Mouse (Mus musculus) stomach, embryonic 15.5 days (tissue): ENCODE measurements around the gene Mlh1. TPM values are rescaled to one million over a fixed set of nuclear protein-coding genes. Genes with fewer than 3 reads are reported as not detected.

Source experiments
- ATAC-seq: fragments of 200-750 bp; cut with Nextera tagmentation; 2 replicates; pipeline ENCODE4 v1.8.0; 2017; ENCODE audit warnings: low read depth, moderate number of reproducible peaks, moderate TSS enrichment; ENCODE audit not compliant: insufficient read depth, low FRiP score
- H3K27ac ChIP-seq: fragments of 300-500 bp; sonication (generic); 2 replicates; pipeline ENCODE4 v1.5.1; 2015; ENCODE audit warnings: mild to moderate bottlenecking, inconsistent platforms
- H3K27me3 ChIP-seq: fragments of 300-500 bp; sonication (generic); replicated peaks from 2 replicates; pipeline ENCODE4 v1.6.1; 2015; ENCODE audit warnings: inconsistent platforms
- H3K36me3 ChIP-seq: fragments of 300-500 bp; sonication (generic); 2 replicates; pipeline ENCODE4 v1.6.1; 2015; ENCODE audit warnings: inconsistent platforms
- H3K4me1 ChIP-seq: fragments of 300-500 bp; sonication (generic); 2 replicates; pipeline ENCODE4 v1.6.1; 2015; ENCODE audit warnings: inconsistent platforms
- H3K4me2 ChIP-seq: fragments of 300-500 bp; sonication (generic); 2 replicates; pipeline ENCODE4 v1.6.1; 2015; ENCODE audit warnings: mild to moderate bottlenecking, inconsistent platforms
- H3K4me3 ChIP-seq: fragments of 300-500 bp; sonication (generic); replicated peaks from 2 replicates; pipeline ENCODE4 v1.5.1; 2015; ENCODE audit warnings: inconsistent platforms
- H3K9ac ChIP-seq: fragments of 300-500 bp; sonication (generic); 2 replicates; pipeline ENCODE4 v1.6.1; 2015; ENCODE audit warnings: inconsistent platforms
- H3K9me3 ChIP-seq: fragments of 300-500 bp; sonication (generic); 2 replicates; pipeline ENCODE4 v1.6.1; 2016; ENCODE audit warnings: inconsistent platforms
- WGBS: fragments of 180-500 bp; shearing (Covaris S2); methylation state at CpG from one replicate; pipeline ENCODE4 v1.1.7; 2015; 5-methylcytosine and 5-hydroxymethylcytosine counted together
- polyA plus RNA-seq: library from polyadenylated mRNA; unstranded; fragments of >200 nt; fragmentation: Nextera tagmentation; extraction: Ambion mirVana; gene quantifications from 2 replicates; pipeline ENCODE4 v1.2.1, GENCODE M21; 2015

Gene Mlh1
- polyA plus RNA-seq: 36.8 and 41.7 TPM in 2 replicates

DNA sequence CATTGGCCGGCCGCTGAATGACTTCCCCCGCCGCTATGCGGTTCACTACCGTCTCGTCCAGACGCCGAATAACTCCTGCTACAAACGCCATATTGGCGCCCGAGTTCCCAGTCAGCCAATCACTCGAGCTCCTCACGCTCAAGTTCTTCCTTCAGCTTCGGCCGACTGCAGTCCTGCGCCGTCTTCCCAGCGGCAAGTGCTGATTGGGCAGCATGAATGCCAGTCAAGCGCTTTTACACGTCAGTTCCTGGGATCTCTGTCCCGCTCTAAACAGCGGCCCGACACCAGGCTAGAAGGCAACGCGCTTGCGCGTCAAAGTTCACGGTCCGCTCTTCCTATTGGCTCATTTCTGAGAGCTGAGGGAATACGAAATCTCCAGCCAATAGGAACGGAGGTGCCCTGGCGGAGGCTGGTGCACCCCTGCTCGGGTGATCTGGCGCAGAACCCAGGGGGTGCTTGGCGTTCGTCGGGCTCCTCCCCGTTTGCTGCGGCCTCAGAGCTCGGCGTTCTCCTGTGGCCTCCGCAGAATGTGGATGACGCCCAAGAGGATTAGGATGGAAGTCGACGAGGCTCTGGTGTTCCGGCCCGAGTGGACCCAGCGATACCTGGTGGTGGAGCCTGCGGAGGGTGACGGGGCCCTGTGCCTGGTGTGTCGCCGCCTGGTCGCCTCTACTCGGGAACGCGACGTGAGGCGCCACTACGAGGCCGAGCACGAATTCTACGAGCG lies at the start of gene Mlh1, which contains the start of gene Epm2aip1:
Gene Mlh1, minus strand, starts transcription at position 358 of the 727 bp plus-strand sequence.
Gene Epm2aip1, plus strand, starts transcription at position 496 of the 727 bp plus-strand sequence.
- Histone ChIP-seq H3K4me2 (peak within 1 kb of the TSS; percentile 64), H3K9ac (peak within 1 kb of the TSS; percentile 87), H3K36me3 (no peaks in the 10 kb centered on the region), H3K4me3 (peak within 1 kb of the TSS; percentile 76), H3K4me1 (peaks cover 25% of the 10 kb centered on the region), H3K27ac (peak within 1 kb of the TSS; percentile 96), H3K9me3 (no peaks in the 10 kb centered on the region), H3K27me3 (no peaks in the 10 kb centered on the region)
- WGBS: under 1% methylated on average over 64 of the region's 64 CpGs
- peak; percentile 99 for ATAC-seq

DNA sequence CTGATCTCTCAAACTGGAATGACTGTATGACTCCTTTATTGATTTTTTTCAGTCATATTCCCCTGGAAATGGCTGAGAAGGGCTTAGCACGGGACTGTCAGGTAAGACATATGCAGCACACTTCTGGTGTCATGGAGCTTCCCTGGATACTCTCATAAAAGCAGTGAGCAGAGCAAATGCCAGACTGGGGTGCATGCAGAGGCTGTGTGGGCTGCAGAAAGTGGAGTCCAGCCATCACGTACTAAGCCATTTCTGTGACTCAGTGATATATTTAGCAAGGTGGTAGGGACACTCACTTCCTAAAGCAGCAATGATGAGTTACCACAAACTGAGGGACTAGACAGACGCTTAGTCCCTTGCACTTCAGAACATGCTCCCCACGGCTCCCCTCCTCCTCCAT lies 49.3 kb upstream of the Mlh1 start:
- Histone ChIP-seq H3K36me3 (no peaks in the 10 kb centered on the region), H3K4me1 (no peaks in the 10 kb centered on the region), H3K9ac (no peak overlapping the region), H3K27ac (no peak overlapping the region), H3K4me2 (no peak overlapping the region), H3K4me3 (no peak overlapping the region), H3K9me3 (no peaks in the 10 kb centered on the region), H3K27me3 (no peaks in the 10 kb centered on the region)
- WGBS: 74% methylated on average over 4 of the region's 4 CpGs
- no peak for ATAC-seq

DNA sequence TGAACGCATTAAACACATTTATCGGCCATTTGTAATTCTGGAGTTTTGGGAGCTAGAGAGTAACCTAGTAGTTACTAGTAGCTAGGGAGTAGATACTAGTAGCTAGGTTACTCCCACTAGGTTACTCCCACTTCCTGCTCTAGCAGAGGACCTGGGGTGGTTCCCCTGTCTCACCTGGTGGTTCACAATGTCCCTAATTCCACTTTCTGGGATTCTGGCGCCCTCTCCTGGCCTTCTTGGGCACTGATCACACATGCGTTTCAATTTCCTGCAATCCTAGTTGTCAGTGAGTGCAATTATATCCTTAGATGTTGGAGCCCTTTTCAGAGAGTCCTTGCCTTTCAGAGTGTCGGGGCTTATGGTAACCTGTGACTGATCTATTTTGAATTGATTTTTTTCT lies 42.6 kb upstream of the Mlh1 start:
- no peaks in the 10 kb centered on the region for H3K36me3 ChIP-seq
- no peak for ATAC-seq

DNA sequence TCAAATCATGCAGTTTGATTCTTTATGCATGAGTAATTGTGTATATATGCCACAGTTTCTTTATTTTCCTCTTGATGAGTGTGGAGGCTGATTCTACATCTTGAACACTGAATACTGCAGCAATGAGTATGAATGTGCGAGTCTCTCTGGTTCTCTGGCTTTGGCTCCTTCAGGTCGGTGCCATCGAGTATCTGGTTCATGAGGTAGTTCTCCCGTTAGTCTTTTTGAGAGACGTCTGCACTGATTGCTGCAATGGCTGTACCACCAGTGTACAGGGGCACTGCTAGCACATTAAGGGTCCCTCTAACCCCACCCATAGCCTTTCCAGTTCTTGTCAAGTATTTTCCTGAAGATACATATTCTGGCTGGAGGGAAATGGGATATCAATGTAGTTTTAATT lies 42.2 kb upstream of the Mlh1 start:
- WGBS: 23% methylated on average over 5 of the region's 5 CpGs
- peaks cover 48% of the 10 kb centered on the region for H3K27me3 ChIP-seq
- ATAC-seq: no peak

More for the DNA sequence above, 42.6 kb upstream of the Mlh1 start:
- no peaks in the 10 kb centered on the region for H3K9me3 ChIP-seq
- no peak overlapping the region for H3K4me2 ChIP-seq
- 37% methylated on average over 5 of the region's 5 CpGs for WGBS
- H3K27me3 ChIP-seq: peaks cover 45% of the 10 kb centered on the region
- no peak overlapping the region for H3K27ac ChIP-seq
- peaks cover 17% of the 10 kb centered on the region for H3K4me1 ChIP-seq
- H3K4me3 ChIP-seq: no peak overlapping the region
- H3K9ac ChIP-seq: no peak overlapping the region

DNA sequence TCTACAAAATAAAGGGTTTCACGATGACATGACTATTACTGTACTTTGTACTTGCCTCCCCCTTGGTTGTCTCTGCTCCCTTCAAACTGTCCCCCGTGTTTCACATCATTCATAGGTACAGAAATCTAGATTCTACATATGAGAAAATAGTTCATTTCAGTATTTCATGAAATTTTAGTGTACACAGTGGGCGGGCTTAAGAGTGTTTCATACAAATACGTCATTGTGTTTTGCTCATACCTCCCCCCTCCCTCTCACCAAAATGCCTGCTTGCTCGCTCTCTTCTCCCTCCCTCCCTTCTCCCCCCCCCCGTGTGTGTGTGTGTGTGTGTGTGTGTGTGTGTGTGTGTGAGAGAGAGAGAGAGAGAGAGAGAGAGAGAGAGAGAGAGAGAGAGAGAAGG lies 41.7 kb upstream of the Mlh1 start:
- H3K27ac ChIP-seq: no peak overlapping the region
- H3K4me3 ChIP-seq: no peak overlapping the region
- H3K9me3 ChIP-seq: no peaks in the 10 kb centered on the region
- H3K4me1 ChIP-seq: peaks cover 17% of the 10 kb centered on the region
- 18% methylated on average over 6 of the region's 6 CpGs for WGBS
- H3K9ac ChIP-seq: no peak overlapping the region
- H3K4me2 ChIP-seq: no peak overlapping the region
- H3K36me3 ChIP-seq: no peaks in the 10 kb centered on the region
- peaks cover 48% of the 10 kb centered on the region for H3K27me3 ChIP-seq
- ATAC-seq: no peak

More for the DNA sequence above, 42.2 kb upstream of the Mlh1 start:
- peaks cover 17% of the 10 kb centered on the region for H3K4me1 ChIP-seq
- H3K27ac ChIP-seq: no peak overlapping the region
- no peaks in the 10 kb centered on the region for H3K36me3 ChIP-seq
- H3K9me3 ChIP-seq: no peaks in the 10 kb centered on the region
- no peak overlapping the region for H3K4me2 ChIP-seq
- H3K9ac ChIP-seq: no peak overlapping the region
- no peak overlapping the region for H3K4me3 ChIP-seq

DNA sequence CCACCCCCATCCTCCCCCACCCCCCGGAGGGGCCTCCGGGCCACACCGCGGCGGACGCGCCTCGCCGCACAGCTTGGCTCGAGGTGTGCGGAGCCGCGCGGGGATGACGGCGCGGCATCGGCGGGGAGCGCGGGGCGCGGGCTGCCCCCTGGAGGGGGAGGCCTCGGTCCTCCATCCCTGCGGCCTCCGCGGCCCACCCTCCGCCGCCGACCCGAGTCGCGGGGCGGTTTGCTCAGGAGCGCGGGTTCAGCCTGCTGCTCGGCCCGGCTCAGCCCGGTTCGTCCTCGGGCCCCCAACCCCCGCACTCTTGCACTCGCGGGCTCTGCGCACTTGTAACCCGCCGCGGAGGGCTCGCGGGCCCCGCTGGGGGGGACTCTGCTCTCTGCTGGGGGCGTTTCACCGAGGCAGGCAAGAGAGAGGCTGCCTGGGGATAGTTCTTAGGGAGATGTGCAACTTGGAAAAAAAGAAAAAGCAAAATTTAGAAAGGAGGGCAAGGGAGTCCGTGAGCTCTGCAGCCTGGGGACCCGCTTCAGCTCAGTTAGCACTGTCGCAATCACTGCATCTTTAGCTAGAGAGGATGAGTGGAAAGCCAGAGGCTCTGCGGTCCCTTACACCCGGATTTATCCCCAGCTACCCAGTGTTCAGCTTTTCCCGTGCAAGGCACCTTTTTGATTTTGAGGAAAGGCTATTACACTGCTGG lies 41.0 kb upstream of the Mlh1 start:
- peaks cover 17% of the 10 kb centered on the region for H3K4me1 ChIP-seq
- peaks cover 48% of the 10 kb centered on the region for H3K27me3 ChIP-seq
- 2% methylated on average over 51 of the region's 59 CpGs for WGBS
- no peak overlapping the region for H3K27ac ChIP-seq
- no peak overlapping the region for H3K9ac ChIP-seq
- peak overlapping the region; percentile 74 for H3K4me2 ChIP-seq
- H3K36me3 ChIP-seq: no peaks in the 10 kb centered on the region
- H3K9me3 ChIP-seq: no peaks in the 10 kb centered on the region
- ATAC-seq: no peak
- peak overlapping the region; percentile 49 for H3K4me3 ChIP-seq

DNA sequence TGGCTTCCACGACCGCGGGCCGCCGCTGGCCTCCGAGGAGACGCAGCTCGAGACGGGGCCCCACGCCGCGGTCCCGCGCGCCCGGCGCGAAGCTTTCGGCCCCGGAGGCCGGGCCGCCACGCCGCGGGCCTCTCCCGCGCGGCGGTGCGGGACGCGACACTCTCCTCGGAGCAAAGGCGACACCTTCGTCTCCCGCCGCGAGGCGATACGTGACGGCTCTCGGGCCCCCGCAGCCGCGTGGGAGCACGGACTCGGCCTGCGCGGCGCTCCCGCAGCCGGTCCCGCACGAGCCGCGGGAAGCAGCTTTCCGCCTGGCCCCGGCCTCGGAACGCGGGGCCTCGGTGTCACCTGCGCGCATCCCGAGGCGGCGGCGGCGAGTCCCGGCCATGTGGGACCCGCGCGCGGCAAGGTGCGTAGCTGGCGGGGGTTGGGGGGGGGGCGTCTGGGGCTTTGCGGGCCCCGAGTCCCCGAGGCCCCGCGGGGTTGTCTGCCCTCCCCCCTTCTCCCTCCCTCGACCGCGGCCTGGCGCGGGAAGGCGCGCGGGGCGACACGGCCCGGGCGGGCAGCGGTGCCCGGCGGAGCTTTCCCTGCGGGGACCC lies 40.4 kb upstream of the Mlh1 start:
- H3K36me3 ChIP-seq: no peaks in the 10 kb centered on the region
- H3K27ac ChIP-seq: no peak overlapping the region
- peaks cover 48% of the 10 kb centered on the region for H3K27me3 ChIP-seq
- peak; percentile 18; the same call in 1 of the 2 replicates for ATAC-seq
- 2% methylated on average over 88 of the region's 98 CpGs for WGBS
- peaks cover 17% of the 10 kb centered on the region for H3K4me1 ChIP-seq
- H3K4me3 ChIP-seq: peak overlapping the region; percentile 49
- H3K9ac ChIP-seq: no peak overlapping the region
- peak overlapping the region; percentile 74 for H3K4me2 ChIP-seq
- H3K9me3 ChIP-seq: no peaks in the 10 kb centered on the region

DNA sequence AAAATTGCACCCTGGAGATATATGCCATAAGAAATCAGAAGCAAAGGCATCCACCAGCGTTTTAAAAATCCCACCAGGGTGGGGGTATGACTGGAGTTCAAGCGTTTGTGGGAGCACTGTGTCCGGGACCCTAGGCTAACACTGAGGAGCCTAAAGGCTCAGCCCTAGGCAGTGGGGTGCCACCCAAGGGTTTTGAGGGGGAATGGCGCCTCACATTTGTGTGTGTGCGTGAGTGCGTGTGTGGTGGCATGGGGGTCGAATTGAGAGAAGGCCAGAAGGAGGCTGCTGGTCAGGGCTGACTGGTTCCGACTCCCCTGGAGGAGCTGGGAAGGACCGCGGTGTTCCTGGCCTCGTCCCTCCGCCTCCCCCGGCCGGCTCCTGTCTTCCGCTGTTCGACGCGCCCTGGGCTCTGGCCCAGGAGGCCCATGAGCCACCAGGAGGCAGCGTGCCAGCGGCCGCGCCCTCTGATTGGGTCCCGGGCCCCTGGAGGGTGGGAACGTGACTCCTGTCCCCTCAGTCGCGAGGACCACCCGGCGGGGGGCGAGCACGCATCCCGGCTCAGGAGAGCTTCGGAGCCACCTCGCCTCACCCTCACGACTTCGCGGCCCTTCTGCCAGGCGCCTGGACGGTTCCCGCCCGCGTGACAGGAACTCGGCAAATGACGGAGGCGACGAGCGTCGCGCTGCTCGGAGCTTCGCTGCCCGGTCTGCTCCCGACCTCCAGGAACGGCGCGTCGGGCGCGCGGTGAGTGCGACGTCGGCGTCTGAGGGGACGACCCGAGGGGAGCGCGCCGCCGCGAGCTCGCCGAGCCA lies 39.6 kb upstream of the Mlh1 start, which contains the start of gene Trank1:
Gene Trank1, plus strand, starts transcription at position 709 of the 812 bp plus-strand sequence.
- H3K36me3 ChIP-seq: no peaks in the 10 kb centered on the region
- H3K27ac ChIP-seq: no peak within 1 kb of the TSS
- 8% methylated on average over 72 of the region's 72 CpGs for WGBS
- no peak within 1 kb of the TSS for H3K9ac ChIP-seq
- peaks cover 48% of the 10 kb centered on the region for H3K27me3 ChIP-seq
- H3K4me1 ChIP-seq: peaks cover 17% of the 10 kb centered on the region
- ATAC-seq: peak; percentile 39; the same call in 1 of the 2 replicates
- peak within 1 kb of the TSS; percentile 74 for H3K4me2 ChIP-seq
- H3K4me3 ChIP-seq: peak within 1 kb of the TSS; percentile 49
- no peaks in the 10 kb centered on the region for H3K9me3 ChIP-seq

DNA sequence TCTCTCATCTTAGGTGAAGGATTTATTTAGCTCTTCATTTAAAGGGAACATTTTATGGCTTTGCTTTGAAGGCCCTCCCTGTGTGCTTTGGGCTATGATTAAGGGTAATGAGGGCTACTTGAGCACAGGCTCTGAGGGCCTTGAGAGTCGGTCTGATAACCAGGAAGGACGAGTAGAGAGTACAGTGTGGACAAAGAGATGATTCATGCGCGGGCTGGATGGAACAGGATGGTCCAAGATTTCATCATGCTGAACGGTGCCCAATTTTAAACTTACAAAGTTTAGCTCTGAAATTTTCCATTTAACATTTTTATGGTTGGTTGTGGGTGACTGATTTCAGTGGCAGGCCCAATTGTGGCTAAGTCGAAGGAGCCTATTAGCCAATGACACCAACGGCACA lies 34.6 kb upstream of the Mlh1 start:
- no peaks in the 10 kb centered on the region for H3K36me3 ChIP-seq
- no peak overlapping the region for H3K9ac ChIP-seq
- peaks cover 1% of the 10 kb centered on the region for H3K4me1 ChIP-seq
- no peak overlapping the region for H3K4me3 ChIP-seq
- no peak overlapping the region for H3K4me2 ChIP-seq
- H3K9me3 ChIP-seq: no peaks in the 10 kb centered on the region
- no peak for ATAC-seq
- H3K27ac ChIP-seq: no peak overlapping the region
- peaks cover 15% of the 10 kb centered on the region for H3K27me3 ChIP-seq
- 81% methylated on average over 7 of the region's 7 CpGs for WGBS

DNA sequence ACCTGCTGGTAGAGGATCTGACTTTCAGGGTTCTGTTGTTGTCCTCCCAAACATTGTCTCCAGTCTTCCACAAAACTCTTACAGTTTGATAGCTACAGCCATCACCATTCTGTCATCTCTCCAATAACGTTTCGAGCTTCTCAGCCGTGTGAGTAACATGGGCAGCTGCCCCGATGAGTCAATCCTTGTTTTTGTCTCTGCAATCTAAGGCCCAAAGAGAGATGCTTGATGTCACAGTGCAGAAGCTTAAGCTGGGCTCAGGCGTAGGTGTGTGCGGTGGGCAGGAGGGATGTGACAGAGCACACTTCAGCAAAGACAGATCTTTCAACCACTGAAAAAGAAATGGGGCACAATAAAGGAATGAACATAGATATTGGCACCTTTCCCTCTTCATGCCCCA lies 32.4 kb upstream of the Mlh1 start:
- Histone ChIP-seq H3K36me3 (no peaks in the 10 kb centered on the region), H3K4me3 (no peak overlapping the region), H3K9ac (no peak overlapping the region), H3K4me2 (no peak overlapping the region), H3K4me1 (no peaks in the 10 kb centered on the region), H3K27me3 (peaks cover 1% of the 10 kb centered on the region; the same call in 1 of the 2 replicates), H3K9me3 (no peaks in the 10 kb centered on the region), H3K27ac (no peak overlapping the region)
- 90% methylated on average over 6 of the region's 6 CpGs for WGBS
- no peak for ATAC-seq

DNA sequence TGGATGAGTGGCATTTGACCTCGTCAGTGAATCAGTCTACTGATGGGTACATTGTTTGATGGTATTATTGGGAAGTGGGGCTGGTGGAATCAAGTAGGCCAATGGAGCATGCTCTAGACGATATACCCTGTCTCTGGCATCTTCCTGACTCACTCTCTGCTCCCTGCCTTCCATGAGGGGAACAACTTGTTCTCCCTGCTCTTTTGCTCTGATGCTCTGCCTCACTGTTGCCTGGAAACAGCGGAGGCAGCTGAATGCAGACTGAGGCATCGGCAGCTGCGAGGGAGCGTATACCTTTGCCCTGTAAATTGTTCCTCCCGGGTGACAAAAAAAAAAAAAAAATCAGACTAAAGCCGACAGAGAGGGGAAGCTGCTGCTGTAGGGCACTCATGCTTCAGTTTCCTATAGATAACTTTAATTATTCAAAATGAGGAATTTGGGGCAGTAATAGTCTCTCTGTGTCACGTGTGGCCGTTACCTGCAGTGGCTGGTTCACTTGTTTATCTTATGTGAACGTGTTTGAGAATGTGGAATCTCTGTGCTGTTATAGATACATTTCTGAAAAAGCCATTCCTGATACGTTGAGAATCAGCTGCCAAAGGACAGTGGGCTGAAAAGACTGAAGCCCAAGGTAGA lies 30.7 kb upstream of the Mlh1 start:
- Histone ChIP-seq H3K27me3 (no peaks in the 10 kb centered on the region), H3K4me2 (no peak overlapping the region), H3K4me1 (no peaks in the 10 kb centered on the region; the same call in 1 of the 2 replicates), H3K9ac (no peak overlapping the region), H3K27ac (no peak overlapping the region), H3K36me3 (no peaks in the 10 kb centered on the region), H3K9me3 (no peaks in the 10 kb centered on the region), H3K4me3 (no peak overlapping the region)
- 58% methylated on average over 12 of the region's 12 CpGs for WGBS
- no peak for ATAC-seq
